Mouse (Mus musculus) forebrain, postnatal 0 days (tissue): ENCODE results near the gene Casz1. TPM values are rescaled to one million over a fixed set of nuclear protein-coding genes. Genes with fewer than 3 reads are reported as not detected.
A peak's percentile ranks its signal among the peaks of the same experiment; 100 is the strongest.

Experiments used
- ATAC-seq: fragments of 200-750 bp; cut with Nextera tagmentation; 2 replicates; pipeline ENCODE4 v1.8.0; 2017; ENCODE audit warnings: mild to moderate bottlenecking, moderate library complexity
- DNase-seq: peaks from one replicate; pipeline ENCODE4 v3.0.0-alpha.2; 2015
- H3K27ac ChIP-seq: fragments of 300-500 bp; sonication (generic); 2 replicates; pipeline ENCODE4 v1.5.1; 2014; ENCODE audit warnings: low read depth, mild to moderate bottlenecking, antibody characterized with exemption, low read length, moderate library complexity, mixed read lengths
- H3K27me3 ChIP-seq: fragments of 300-500 bp; sonication (generic); 2 replicates; pipeline ENCODE4 v1.6.1; 2014; ENCODE audit warnings: mild to moderate bottlenecking, low read length, mixed read lengths; ENCODE audit not compliant: insufficient read depth
- H3K36me3 ChIP-seq: fragments of 300-500 bp; sonication (generic); 2 replicates; pipeline ENCODE4 v1.6.1; 2014; ENCODE audit warnings: mild to moderate bottlenecking, moderate library complexity; ENCODE audit not compliant: insufficient read depth
- H3K4me1 ChIP-seq: fragments of 300-500 bp; sonication (generic); 2 replicates; pipeline ENCODE4 v1.6.1; 2014; ENCODE audit warnings: antibody characterized with exemption; ENCODE audit not compliant: insufficient read depth
- H3K4me2 ChIP-seq: fragments of 300-500 bp; sonication (generic); 2 replicates; pipeline ENCODE4 v1.6.1; 2014; ENCODE audit warnings: low read depth, mild to moderate bottlenecking, moderate library complexity
- H3K4me3 ChIP-seq: fragments of 300-500 bp; sonication (generic); 2 replicates; pipeline ENCODE4 v1.5.1; 2014; ENCODE audit warnings: low read depth, low read length, mixed read lengths
- H3K9ac ChIP-seq: fragments of 300-500 bp; sonication (generic); 2 replicates; pipeline ENCODE4 v1.6.1; 2014; ENCODE audit warnings: mild to moderate bottlenecking
- H3K9me3 ChIP-seq: fragments of 300-500 bp; sonication (generic); 2 replicates; pipeline ENCODE4 v1.6.1; 2016; ENCODE audit warnings: low read length
- CTCF ChIP-seq: sonication (generic); IDR thresholded peaks from 2 replicates; pipeline ENCODE4 v1.5.1; 2016; ENCODE audit warnings: antibody characterized with exemption, control low read depth, low read depth
- WGBS: fragments of 180-500 bp; shearing (Covaris S2); extraction: QIAGEN DNeasy Blood & Tissue Kit; methylation state at CpG from one replicate; pipeline ENCODE4 v1.1.7; 2014; 5-methylcytosine and 5-hydroxymethylcytosine counted together
- polyA plus RNA-seq: library from polyadenylated mRNA; unstranded; fragments of >200 nt; fragmentation: Nextera tagmentation; extraction: Ambion mirVana; gene quantifications from 2 replicates; pipeline ENCODE4 v1.2.1, GENCODE M21; 2015
- total RNA-seq: library from RNA; depleted of rRNA; stranded (reverse); fragments of >200 nt; gene quantifications from 2 replicates; pipeline ENCODE4 v1.2.3, GENCODE M21; 2014; rRNA removed

Gene Casz1
- total RNA-seq = 1.2 and 3.1 TPM in 2 replicates
- polyA plus RNA-seq = 0.65 and 1.1 TPM in 2 replicates

DNA sequence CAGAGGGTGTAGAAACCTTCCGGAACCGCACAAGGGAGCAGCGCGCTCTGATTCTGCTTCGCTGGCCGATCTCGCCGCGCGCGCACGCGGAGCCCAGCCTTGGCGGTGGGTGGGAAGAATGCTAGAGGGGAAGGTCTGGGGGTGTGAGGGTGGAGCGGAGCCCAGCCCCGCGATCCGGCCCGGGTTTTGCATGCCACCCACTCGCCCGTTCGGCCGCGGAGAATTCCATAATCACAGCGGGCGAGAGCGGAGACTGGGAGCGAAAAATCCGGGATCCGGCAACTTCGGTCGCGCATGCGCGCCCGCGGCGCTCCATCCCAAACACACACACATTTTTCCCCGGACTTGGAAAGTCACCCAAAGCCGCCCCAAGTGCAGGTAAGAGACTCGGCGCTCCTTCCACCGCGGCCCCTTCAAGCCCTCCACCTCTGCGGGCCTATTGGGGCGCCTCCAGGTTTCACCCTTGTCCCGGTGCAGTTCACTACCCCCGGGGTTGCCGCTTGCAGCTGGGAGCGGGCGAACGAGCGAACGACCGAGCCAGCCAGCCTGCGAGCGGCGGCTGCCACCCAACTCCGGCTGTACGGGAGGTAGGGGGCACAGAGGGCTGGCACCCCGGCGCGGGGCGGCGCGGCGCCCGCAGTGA, at the start of gene Casz1:
Gene Casz1, plus strand, starts transcription at position 293 of the 643 bp plus-strand sequence.
- Histone ChIP-seq H3K4me2 (peak within 1 kb of the TSS; percentile 99), H3K4me1 (peaks cover 8% of the 10 kb centered on the region; the same call in 1 of the 2 replicates), H3K27ac (no peak within 1 kb of the TSS), H3K4me3 (peak within 1 kb of the TSS; percentile 48), H3K9ac (peak within 1 kb of the TSS; percentile 25; the same call in 1 of the 2 replicates), H3K9me3 (no peaks in the 10 kb centered on the region), H3K27me3 (peaks cover 65% of the 10 kb centered on the region), H3K36me3 (no peaks in the 10 kb centered on the region)
- DNase-seq (peak; percentile 94), ATAC-seq (peak; percentile 90)
- WGBS = 3% methylated on average over 68 of the region's 68 CpGs
- peak; percentile 17; the same call in 1 of the 2 replicates for TF ChIP-seq CTCF

- H3K27ac ChIP-seq = no peak overlapping the region
- no peak overlapping the region for H3K4me2 ChIP-seq
- no peak for ATAC-seq
- H3K9ac ChIP-seq = no peak overlapping the region
- 45% methylated on average over 4 of the region's 4 CpGs for WGBS
- no peaks in the 10 kb centered on the region for H3K36me3 ChIP-seq
- no peak for DNase-seq
- no peaks in the 10 kb centered on the region for H3K9me3 ChIP-seq
- no peaks in the 10 kb centered on the region for H3K27me3 ChIP-seq
- no peak for TF ChIP-seq CTCF
- no peak overlapping the region for H3K4me3 ChIP-seq
- no peaks in the 10 kb centered on the region for H3K4me1 ChIP-seq
These were observed 45.4 kb upstream of the Casz1 start for GRCm38 (mm10) chr4:148758863-148759262.

DNA sequence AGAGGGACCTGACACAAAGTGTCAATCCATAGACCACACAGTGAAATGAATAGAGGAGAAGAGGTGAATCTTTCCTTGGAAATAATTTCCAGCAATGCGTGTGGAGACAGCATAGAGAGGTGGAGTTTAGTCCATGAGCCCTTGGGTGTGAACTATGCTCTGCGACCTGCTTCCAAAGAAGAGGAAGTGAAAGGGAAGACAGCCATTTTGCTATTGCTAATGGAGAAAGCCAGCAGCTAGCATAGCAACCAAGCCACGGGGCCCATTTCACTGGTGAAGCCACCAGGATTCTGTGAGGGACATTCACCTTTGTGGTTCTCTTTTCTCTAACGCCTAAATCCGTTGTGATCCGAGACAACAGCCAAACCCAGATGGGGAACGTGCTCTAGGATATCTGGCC, 44.1 kb upstream of the Casz1 start:
- Histone ChIP-seq H3K4me1 (no peaks in the 10 kb centered on the region), H3K27ac (no peak overlapping the region), H3K4me3 (no peak overlapping the region), H3K36me3 (no peaks in the 10 kb centered on the region), H3K4me2 (no peak overlapping the region), H3K27me3 (no peaks in the 10 kb centered on the region), H3K9ac (no peak overlapping the region), H3K9me3 (no peaks in the 10 kb centered on the region)
- no peak for TF ChIP-seq CTCF
- ATAC-seq (no peak), DNase-seq (no peak)
- WGBS = 89% methylated on average over 7 of the region's 7 CpGs

DNA sequence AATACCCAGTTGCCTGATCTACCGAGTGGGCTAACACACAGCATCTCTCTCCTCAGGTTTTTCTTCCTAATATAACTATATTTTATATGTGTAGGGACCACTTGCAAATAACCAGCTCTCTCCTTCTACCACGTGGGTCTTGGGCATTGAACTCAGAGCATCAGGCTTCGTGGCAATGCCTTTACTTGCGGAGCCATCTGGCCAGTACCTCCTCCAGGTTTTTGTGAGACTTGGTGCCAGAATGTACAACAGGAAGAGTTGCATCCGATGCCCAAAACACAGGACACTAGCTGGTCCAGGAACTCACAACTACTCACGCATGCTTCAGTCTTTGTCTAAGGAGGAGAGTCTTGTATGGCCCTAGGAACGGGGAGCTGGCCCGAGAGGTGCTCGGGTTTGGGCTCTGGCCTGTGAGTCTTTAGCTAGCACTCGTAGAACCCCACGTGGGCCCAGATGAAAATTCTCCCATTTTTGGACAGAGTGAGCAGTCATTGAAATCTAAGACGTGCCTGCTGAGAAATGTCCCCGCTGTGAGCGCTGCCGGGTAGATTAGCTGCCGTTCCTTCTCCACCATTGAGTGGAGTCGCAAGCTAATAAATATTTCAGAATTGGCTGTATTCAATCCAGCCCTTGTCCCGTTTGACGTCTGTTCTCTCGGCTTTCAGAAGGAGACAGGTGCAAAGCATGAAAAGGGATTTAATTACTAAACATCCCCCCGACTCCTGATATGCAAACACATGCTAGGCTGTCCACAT, 38.0 kb upstream of the Casz1 start:
- TF ChIP-seq CTCF = no peak
- peaks cover 4% of the 10 kb centered on the region for H3K27me3 ChIP-seq
- ATAC-seq (no peak), DNase-seq (peak; percentile 31)
- peaks cover 8% of the 10 kb centered on the region; the same call in 1 of the 2 replicates for H3K4me1 ChIP-seq
- no peaks in the 10 kb centered on the region for H3K9me3 ChIP-seq
- H3K9ac ChIP-seq = no peak overlapping the region
- no peaks in the 10 kb centered on the region for H3K36me3 ChIP-seq
- WGBS = 32% methylated on average over 21 of the region's 21 CpGs
- H3K4me2 ChIP-seq = no peak overlapping the region
- H3K27ac ChIP-seq = no peak overlapping the region
- no peak overlapping the region for H3K4me3 ChIP-seq

DNA sequence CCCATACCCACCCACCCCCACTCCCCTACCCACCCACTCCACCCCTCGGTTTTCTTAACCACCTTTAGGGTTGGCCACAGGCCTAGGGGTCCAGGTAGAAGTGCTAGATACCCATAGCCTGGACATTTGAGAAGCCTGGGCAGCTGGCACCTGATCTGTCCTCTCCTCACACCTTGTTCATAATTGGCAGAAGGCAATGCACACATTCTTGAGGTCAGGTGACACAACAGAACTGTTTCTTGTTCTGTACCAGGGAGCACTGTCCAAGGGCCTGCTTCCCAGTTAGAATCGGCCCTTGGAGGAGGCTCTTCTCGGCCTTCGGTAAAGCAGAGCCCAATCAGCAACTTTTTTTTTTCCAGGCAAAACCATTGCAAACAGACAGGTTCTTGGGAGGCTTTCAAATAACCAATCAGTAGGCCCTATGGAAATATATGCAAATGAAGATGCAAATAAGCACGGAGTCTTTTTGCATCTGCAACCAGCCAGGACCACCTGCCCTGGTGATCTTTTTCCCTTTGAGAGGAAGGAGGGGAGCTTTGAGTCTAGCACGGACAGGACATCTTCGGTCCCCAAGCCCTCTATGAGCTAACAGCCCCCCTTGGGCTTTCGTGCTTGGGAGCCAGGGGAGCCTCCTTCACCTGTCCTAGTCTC, 36.4 kb upstream of the Casz1 start:
- Histone ChIP-seq H3K4me2 (no peak overlapping the region), H3K27me3 (peaks cover 11% of the 10 kb centered on the region), H3K36me3 (no peaks in the 10 kb centered on the region), H3K4me3 (no peak overlapping the region), H3K9me3 (no peaks in the 10 kb centered on the region), H3K4me1 (peaks cover 11% of the 10 kb centered on the region; the same call in 1 of the 2 replicates), H3K27ac (no peak overlapping the region), H3K9ac (no peak overlapping the region)
- 22% methylated on average over 8 of the region's 8 CpGs for WGBS
- ATAC-seq = no peak
- DNase-seq = no peak
- no peak for TF ChIP-seq CTCF

DNA sequence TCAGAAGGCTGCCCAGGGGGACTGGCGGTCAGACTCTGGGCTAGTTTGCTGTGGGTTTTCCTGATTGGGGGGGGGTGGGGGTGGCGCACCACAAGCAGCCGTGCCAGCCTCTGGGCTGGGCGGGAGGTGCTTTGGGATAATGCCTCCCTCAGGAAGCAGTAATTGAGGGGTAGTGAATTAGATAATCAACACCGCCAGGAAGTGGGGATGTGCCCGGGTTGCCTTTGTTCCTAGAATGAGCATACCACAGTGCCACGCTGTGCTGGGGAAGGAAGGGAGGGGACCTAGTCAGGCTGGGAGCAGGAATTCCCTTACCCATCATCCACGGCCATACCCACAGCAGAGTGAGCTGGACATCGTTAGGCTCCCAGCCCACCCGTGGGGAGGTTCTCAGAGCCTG, 35.6 kb upstream of the Casz1 start:
- H3K27me3 ChIP-seq = peaks cover 11% of the 10 kb centered on the region
- no peak overlapping the region for H3K27ac ChIP-seq
- H3K4me1 ChIP-seq = peaks cover 11% of the 10 kb centered on the region; the same call in 1 of the 2 replicates
- no peaks in the 10 kb centered on the region for H3K36me3 ChIP-seq
- no peak for TF ChIP-seq CTCF
- no peaks in the 10 kb centered on the region for H3K9me3 ChIP-seq
- ATAC-seq (peak; percentile 54), DNase-seq (no peak)
- H3K4me3 ChIP-seq = no peak overlapping the region
- no peak overlapping the region for H3K4me2 ChIP-seq
- 15% methylated on average over 10 of the region's 10 CpGs for WGBS
- H3K9ac ChIP-seq = no peak overlapping the region
